Mouse (Mus musculus) Patski (cell line): ENCODE data around the gene Chchd3. TPM values are rescaled to one million over a fixed set of nuclear protein-coding genes. Genes with fewer than 3 reads are reported as not detected.

Experiments used
- ATAC-seq: fragments of 100-300 bp; one replicate; pipeline ENCODE4 v1.8.0; 2021
- CTCF ChIA-PET: fragments of 350-600 bp; sonication (Branson Sonifier 250); formaldehyde crosslinking; loops from one replicate; lab custom pipeline; 2022; ENCODE audit warnings: inconsistent platforms; lab: Charles Lee
- POLR2A ChIA-PET: fragments of 350-600 bp; sonication (Branson Sonifier 250); formaldehyde crosslinking; loops from one replicate; lab custom pipeline; 2022; ENCODE audit warnings: antibody characterized with exemption, inconsistent platforms; lab: Charles Lee
- DNase-seq: peaks from one replicate; pipeline ENCODE4 v3.0.0-alpha.2; 2011; ENCODE audit warnings: low read depth, low spot score
- H3K27me3 ChIP-seq: fragments of 371-371 bp; one replicate; pipeline ENCODE4 v1.5.1; 2021
- CTCF ChIP-seq: fragments of 100-300 bp; IDR thresholded peaks from one replicate; pipeline ENCODE4 v1.5.1; 2021
- in situ Hi-C: fragments of 300-500 bp; cut with MboI; formaldehyde crosslinking; loops from 3 replicates; pipeline ENCODE4 v1.11.1; 2018; ENCODE audit warnings: low pct_unique_long_range_greater_than_20kb, mixed read lengths
- polyA plus RNA-seq: library from polyadenylated mRNA; unstranded; gene quantifications from one replicate; pipeline ENCODE4 v1.2.3, GENCODE M21; 2021

Gene Chchd3
- polyA plus RNA-seq, 1 experiment from 2014 or later, result 194 TPM

DNA sequence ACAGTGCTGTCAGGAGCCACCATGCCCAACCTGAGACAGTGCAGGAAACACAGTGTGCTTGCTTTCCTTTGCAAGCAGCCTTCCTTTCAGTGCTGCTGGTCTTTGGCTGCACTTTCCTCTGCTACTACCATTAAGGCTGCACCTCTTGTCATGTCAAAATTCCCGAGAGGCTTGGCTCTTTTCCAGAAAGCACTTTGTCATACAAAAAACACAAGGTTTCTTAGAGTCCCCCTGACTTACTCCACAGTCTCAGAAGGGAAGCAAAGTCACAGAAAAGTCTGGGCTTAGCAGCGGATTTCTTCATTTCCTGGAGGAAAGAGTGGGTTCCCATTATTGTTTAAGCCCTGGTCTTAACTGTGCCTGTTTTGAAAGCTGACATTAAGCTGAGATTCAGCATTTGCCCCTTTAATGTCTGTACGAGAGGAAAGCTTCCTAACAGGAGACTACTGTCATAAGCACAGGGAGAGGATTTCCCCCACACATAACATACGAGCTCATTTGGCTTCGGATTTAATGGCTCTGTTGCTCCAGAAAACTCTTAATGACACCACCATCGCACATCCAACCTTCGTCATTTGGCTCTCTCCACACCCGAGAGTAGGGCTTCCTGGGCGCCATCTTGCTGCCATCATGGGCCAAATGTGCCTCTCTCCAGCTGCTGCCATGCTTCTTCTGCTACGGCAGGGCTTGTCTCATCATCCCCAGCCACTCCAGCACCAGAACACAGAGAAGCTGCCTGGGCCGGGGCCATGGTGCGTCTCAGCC is 236.0 kb downstream of the Chchd3 start:
- CTCF ChIA-PET, result no interaction called here
- no peak for DNase-seq
- in situ Hi-C loops, result no loop called here

DNA sequence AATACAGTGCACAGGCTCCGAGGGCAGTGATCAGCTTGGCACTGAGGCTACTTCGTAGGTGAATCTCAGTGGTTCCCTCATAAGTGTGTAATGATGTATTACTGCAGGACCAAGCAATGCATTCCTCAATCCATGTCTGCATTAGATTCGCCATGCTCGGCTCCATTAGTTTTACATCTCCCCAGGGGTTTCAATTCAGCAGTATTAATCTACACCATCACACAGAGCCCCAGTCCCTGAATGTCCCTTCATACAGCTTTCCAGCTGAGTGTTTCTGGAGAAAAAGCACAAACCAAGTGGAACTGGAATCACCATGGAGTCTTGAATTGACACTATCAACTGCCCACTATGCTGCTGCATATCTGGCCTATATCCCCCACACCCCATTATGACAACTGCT is 241.1 kb downstream of the Chchd3 start:
- no peak for TF ChIP-seq CTCF
- CTCF ChIA-PET, result no interaction called here
- POLR2A ChIA-PET, result no interaction called here
- H3K27me3 ChIP-seq, result no peaks in the 10 kb centered on the region
- no peak for ATAC-seq
- DNase-seq, result no peak
- in situ Hi-C loops, result no loop called here

More for the DNA sequence above, 236.0 kb downstream of the Chchd3 start:
- POLR2A ChIA-PET, result no interaction called here
- no peak for TF ChIP-seq CTCF
- H3K27me3 ChIP-seq, result no peaks in the 10 kb centered on the region
- ATAC-seq, result no peak

DNA sequence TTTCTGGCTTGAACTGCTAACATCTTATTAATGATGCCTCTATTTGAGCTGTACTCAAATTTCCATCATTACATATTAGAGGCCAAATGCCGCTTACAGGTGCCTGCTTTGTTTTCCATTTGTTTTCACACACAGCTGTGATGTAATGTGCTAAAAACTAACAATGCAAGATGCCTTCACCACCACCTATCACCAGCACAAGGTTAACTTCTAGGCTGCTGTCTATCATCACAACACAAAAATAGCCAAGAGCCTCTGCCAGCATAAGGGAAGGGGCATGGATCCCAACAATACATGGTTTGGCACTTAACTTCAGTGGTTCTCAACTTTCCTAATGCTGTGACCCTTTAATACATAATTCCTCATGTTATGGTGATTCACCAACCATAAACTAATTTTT is 251.3 kb downstream of the Chchd3 start:
- POLR2A ChIA-PET, result no interaction called here
- in situ Hi-C loops, result no loop called here
- DNase-seq, result no peak

DNA sequence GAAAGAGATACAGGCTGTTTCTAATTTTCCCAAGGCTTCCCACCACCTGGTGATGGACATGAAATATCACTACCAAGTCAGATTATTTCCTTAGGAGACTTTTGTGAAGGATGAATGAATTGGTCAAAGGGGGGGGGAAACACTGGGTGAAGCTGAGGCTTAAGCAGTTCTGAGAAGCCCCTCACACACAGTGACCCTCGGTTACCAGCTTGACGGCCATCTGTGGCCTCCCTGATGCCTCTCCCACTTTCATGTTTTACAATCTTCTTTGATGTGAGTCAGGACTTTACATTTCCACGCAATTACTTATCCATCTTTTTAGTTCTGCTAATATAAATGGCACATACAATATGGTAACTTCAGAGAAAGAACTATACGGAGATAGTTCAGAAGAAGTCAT is 252.3 kb downstream of the Chchd3 start:
- ATAC-seq (no peak), DNase-seq (no peak)
- no peak for TF ChIP-seq CTCF
- POLR2A ChIA-PET, result no interaction called here
- in situ Hi-C loops, result no loop called here
- CTCF ChIA-PET, result no interaction called here
- no peaks in the 10 kb centered on the region for H3K27me3 ChIP-seq

More for the DNA sequence above, 251.3 kb downstream of the Chchd3 start:
- ATAC-seq, result no peak
- CTCF ChIA-PET, result no interaction called here
- no peak for TF ChIP-seq CTCF
- H3K27me3 ChIP-seq, result no peaks in the 10 kb centered on the region

DNA sequence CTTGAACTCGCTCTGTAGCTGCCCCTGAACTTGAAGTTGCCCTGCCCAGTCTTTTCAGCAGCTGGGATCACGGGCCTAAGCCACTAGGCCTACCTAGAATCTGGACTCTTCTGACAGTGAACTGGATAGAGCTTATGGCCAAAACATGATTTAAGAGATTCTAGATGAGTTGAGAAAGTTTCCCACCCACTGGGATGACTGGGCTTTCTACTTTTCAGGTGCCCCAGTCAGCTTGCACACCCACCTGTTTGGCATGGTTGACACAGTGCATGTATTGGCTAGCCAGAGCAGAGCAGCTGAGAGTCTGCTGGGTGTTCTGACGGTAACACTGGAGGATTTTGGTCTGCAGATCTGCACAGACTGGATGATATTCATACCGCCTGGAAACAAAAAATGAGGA is 256.4 kb downstream of the Chchd3 start:
- POLR2A ChIA-PET, result no interaction called here
- H3K27me3 ChIP-seq, result no peaks in the 10 kb centered on the region
- TF ChIP-seq CTCF, result no peak
- CTCF ChIA-PET, result no interaction called here
- in situ Hi-C loops, result no loop called here
- DNase-seq, result no peak
- ATAC-seq, result no peak

DNA sequence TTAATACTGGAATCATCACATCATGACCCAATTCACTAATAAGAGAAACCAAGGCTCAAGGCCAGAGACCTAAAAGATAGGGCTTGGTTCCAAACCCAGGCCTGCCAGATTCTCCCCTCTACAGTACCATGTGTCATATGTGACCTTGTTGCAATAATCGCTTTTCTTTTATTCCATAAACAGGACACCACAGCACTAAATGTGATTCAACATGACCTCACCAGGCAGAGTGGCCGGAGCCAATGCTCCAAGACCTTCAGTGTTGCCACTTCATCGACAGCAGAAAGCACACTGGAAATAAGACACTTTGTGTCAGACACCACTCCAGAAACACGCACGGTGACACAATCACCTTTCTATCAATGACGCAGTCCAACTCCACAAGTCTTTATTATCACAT is 258.3 kb downstream of the Chchd3 start:
- in situ Hi-C loops, result no loop called here
- H3K27me3 ChIP-seq, result no peaks in the 10 kb centered on the region
- DNase-seq, result no peak
- ChIA-PET POLR2A (no interaction called here), CTCF (no interaction called here)
- ATAC-seq, result no peak
- TF ChIP-seq CTCF, result no peak

DNA sequence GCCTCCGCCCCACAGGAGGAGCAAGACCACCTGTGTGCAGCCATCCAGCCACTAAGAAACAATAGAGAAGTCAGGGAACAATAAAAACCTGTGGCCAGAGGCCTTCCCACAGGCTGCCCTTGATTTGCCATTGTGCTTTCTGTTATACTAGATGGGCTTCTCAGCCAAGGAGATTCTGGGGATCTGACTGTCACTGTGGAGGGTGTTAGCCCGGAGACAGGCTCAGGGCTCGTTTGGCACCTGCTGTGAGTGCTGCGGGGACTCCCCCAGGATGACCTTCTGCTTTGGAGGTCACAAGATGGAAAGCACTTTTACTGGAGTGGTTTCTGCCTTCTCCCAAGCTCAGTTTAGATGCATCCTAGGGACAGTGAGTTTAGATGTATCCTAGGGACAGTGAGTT is 262.5 kb downstream of the Chchd3 start:
- ChIA-PET CTCF (no interaction called here), POLR2A (no interaction called here)
- TF ChIP-seq CTCF, result no peak
- no peak for ATAC-seq
- DNase-seq, result no peak
- in situ Hi-C loops, result no loop called here
- no peaks in the 10 kb centered on the region for H3K27me3 ChIP-seq

DNA sequence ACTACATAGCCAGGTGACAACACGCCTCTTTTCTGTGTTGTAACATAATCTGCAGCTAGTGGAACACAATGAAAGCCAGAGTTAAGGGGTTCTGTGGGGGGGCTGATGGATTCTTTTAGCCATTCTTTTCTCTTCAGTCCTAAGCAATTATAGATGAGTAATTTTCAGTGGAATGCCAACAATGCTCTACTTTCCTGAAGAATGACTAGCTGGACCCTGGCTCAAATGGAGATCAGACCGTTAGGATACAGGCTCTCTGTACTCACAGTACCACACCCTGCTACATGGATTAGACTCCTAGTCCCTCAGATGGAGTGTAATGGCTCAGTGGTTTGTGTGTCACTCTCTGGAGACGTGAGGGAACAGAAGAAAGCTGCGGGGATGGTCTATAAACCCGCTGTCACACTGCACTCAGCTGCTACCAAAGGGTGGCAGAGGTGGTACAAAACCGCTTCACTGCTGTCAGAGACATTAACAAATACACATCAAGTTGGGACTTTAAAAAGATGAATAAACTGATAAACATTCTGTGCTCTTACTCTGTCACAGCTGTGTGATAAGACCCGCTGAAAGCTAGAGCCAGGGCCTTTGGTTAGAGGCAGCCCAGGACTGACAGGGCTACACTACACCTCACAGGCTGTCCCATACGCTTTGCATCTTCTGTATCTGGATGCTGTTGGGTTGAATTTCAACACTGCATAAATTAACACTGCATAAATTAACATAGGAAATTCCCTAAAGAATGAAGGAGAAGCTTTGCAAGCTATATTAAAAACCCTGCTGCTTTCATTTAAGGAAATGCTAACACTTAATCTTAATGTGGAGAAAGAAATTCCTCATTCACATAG is 264.2 kb downstream of the Chchd3 start:
- peak; percentile 98 for ATAC-seq
- CTCF ChIA-PET, result interaction anchor here (1.1 to 1.4 kb wide), 2 partner anchors 18 to 24 kb away, joined by 3 read pairs; no protein-coding TSS in a partner anchor
- TF ChIP-seq CTCF, result peak; percentile 12
- H3K27me3 ChIP-seq, result no peaks in the 10 kb centered on the region
- POLR2A ChIA-PET, result no interaction called here
- in situ Hi-C loops, result no loop called here
- DNase-seq, result peak; percentile 59

DNA sequence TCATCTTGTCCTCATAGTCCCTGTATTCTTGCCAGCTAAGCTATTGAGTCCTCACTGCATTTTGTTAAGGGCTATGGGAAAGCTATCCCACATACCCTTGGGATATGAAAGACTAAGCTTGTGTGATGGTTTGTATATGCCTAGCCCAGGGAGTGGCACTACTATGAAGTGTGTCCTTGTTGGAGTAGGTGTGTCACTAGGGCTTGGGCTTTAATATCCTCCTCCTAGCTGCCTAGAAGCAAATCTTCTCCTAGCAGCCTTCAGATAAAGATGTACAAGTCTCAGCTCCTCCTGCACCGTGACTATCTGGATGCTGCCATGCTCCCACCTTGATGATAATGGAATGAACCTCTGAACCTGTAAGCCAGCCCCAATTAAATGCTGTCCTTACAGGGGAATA is 266.5 kb downstream of the Chchd3 start:
- H3K27me3 ChIP-seq, result no peaks in the 10 kb centered on the region
- CTCF ChIA-PET, result no interaction called here
- DNase-seq, result no peak
- no peak for TF ChIP-seq CTCF
- in situ Hi-C loops, result no loop called here
- POLR2A ChIA-PET, result no interaction called here
- no peak for ATAC-seq

DNA sequence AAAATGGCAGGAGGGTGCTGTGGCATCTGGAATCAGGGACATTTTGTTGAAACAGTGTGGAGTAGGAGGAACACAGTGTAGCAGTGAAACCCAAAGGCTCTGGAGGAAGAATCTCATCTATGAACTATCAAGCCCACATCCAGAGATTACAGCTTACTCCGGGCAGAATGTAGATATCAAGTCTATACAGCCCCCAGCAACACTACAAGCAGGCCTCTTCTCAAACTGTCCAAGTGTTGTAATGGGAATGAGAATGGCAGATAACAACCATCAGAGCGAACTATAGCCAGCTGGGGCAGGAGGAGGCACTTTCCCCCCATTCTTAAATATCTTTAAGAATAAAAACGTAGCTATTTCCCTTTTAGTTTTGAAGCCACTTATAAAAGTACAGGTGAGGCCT is 266.9 kb downstream of the Chchd3 start:
- POLR2A ChIA-PET, result no interaction called here

DNA sequence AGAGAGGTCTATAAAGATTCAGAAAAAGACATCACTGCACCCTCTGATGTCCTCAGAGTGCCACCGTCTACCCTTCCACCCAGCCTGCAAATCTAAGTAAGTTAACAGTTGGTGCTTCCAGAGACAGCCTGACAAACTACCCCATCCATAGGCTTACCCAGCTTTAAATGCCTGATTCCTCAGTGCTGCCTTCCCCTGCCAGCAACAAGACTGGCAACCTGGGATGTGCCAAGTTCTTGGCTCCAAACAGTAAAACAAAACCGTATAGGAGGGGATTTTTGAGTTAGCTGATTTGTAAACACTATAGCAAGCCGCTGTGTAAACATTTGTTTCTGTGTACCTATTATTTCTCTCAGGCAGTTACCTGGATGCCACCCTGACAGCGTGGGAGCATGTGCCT is 269.6 kb downstream of the Chchd3 start:
- no peak for ATAC-seq
- CTCF ChIA-PET, result no interaction called here
- in situ Hi-C loops, result no loop called here

More for the DNA sequence above, 266.9 kb downstream of the Chchd3 start:
- in situ Hi-C loops, result no loop called here
- H3K27me3 ChIP-seq, result no peaks in the 10 kb centered on the region
- ATAC-seq (no peak), DNase-seq (no peak)
- CTCF ChIA-PET, result no interaction called here
- TF ChIP-seq CTCF, result no peak

More for the DNA sequence above, 269.6 kb downstream of the Chchd3 start:
- no peaks in the 10 kb centered on the region for H3K27me3 ChIP-seq
- DNase-seq, result no peak
- TF ChIP-seq CTCF, result no peak
- POLR2A ChIA-PET, result no interaction called here
